Mouse (Mus musculus) gastrocnemius, adult 2 months (tissue): ENCODE data around the gene Tubgcp5. TPM values are rescaled to one million over a fixed set of nuclear protein-coding genes. Genes with fewer than 3 reads are reported as not detected.
"Not testable (repeated sequence)": the region's sequence is repeated elsewhere in the genome, so short reads cannot be mapped to it uniquely, and the experiment has no call there.

Experiments
- DNase-seq: peaks from one replicate; pipeline ENCODE4 v3.0.0; 2022
- H3K27ac ChIP-seq: fragments of 200-600 bp; 2 replicates; pipeline ENCODE4 v1.8.1; 2022; ENCODE audit warnings: mild to moderate bottlenecking
- H3K4me3 ChIP-seq: fragments of 200-600 bp; 2 replicates; pipeline ENCODE4 v1.8.1; 2022; ENCODE audit warnings: mild to moderate bottlenecking, moderate library complexity
- CTCF ChIP-seq: fragments of 200-600 bp; IDR thresholded peaks from 2 replicates; pipeline ENCODE4 v1.8.1; 2022; ENCODE audit warnings: antibody characterized with exemption, mild to moderate bottlenecking, moderate library complexity
- intact Hi-C: fragments of 180-260 bp; cut with DNase I; formaldehyde crosslinking; loops from one replicate; pipeline ENCODE4 v1.15.1; 2025
- long read RNA-seq, 2 experiments: library from polyadenylated mRNA; stranded (forward); transcript quantifications; one replicate each; pipeline ENCODE4 v2.0.0; 2021
- total RNA-seq, 2 experiments: library from RNA; stranded (reverse); gene quantifications; 2 replicates each; pipeline ENCODE4 v1.2.3; 2021

Tubgcp5 gene
- 10 to 100 TPM; 10.0 to 11.5 TPM for total RNA-seq
- long read RNA-seq, experiment 1, transcript Tubgcp5-201 (23 exons, 3,905 nt), result major isoform, 7 of 10 reads
- long read RNA-seq, experiment 1, partial matches to known transcripts, result 2 of 10 reads
- long read RNA-seq, experiment 1, other reads (novel, unspliced or antisense), result 1 of 10 reads
- long read RNA-seq, experiment 2, transcript Tubgcp5-201 (23 exons, 3,905 nt), result major isoform, 6 of 10 reads
- long read RNA-seq, experiment 2, partial matches to known transcripts, result 3 of 10 reads
- long read RNA-seq, experiment 2, other reads (novel, unspliced or antisense), result 1 of 10 reads

DNA sequence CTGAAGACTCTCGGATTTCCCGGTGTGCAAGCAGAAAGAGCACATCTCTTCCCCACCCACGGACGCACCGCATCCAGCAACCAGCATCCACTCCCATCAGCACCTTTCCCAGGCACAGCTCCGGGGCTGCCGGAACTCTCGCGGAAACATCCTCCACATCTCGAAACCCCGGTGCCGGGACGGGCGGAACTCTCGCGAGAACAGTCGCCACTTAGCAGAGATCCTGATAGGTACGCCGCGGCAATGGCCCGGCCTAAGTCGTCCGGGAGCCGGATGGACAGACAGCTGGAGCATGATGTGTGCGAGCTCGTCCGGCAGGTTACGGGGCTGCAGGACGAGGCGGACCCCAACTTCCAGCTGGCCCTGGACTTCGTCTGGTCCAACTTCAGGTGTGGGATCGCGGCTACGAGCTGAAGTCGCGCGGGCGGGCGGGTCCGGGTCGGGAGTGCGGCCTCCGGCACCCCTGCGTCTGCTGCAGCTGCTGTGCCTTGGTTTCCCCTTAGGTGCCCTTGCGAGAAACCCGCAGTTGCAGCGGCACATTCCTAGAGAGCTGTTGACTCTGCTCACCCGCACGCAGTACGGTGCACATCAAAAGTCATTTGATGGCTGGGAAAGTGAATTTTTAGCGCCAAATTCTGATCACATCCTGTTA lies at the start of gene Tubgcp5:
Gene Tubgcp5 (plus strand): TSS at position 203 of the 652 bp plus-strand sequence.
- no peak for TF ChIP-seq CTCF
- intact Hi-C loops, result loop anchor here (5.0 to 10.0 kb wide), 2 partner anchors 48 to 251 kb away; partner anchors contain the start of gene Cyfip1
- H3K27ac ChIP-seq, result peak within 1 kb of the TSS; percentile 89

DNA sequence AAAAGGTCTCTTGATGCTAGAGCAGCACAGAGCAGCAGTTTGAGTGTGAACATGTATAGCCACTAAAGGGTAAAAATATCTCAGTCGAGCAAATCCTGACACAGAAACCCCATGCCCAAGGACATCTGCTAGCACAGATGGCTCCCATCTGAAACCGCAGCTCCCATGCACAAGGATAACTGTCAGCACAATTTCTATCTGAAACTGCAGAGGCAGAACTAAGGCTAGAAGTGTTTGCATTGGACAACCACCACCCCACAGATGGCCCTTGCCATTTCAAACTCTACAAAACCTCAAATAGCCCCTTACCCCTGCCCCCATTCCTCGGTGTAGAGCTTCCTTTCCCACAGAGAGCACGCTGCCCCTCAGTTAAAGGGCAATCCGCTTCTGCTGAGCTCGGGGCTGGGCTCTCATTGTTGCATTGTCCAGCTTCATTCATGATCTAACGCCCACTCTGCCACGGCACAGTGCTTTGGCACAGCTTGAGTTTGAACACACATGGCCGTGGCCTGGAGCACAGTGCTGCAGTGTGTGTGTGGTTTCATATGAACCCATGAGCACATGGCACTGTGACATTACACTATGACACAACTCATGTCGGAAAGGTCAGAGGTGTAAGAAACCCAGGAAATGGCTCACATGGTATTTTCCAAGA lies 49.3 kb upstream of the Tubgcp5 start:
- no peak for TF ChIP-seq CTCF

More for the DNA sequence above, at the start of gene Tubgcp5:
- peak within 1 kb of the TSS; percentile 81 for H3K4me3 ChIP-seq
- peak; percentile 98 for DNase-seq

DNA sequence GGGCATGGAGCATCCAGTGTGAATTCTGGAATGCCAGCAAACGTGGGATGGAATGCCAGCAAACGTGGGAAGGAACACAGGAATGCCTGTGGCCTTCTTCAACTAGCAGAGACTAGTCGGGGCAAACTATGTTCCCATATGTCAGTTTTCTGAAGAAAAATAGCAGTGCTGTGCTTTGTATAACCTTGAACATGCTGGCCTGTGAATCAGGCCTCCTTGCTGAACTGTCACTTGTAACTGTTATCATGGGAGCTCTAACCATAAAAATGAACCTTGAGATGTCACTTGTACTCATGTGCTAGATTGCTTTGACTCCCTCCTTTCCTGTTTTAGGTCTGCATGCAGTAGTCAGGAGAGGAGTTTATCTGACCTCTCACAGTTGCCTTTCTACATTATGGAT lies 43.1 kb upstream of the Tubgcp5 start:
- Histone ChIP-seq H3K4me3 (no peak overlapping the region), H3K27ac (no peak overlapping the region)
- intact Hi-C loops, result no loop called here
- no peak for TF ChIP-seq CTCF
- no peak for DNase-seq

More for the DNA sequence above, 49.3 kb upstream of the Tubgcp5 start:
- intact Hi-C loops, result no loop called here
- no peak for DNase-seq
- no peak overlapping the region for H3K4me3 ChIP-seq
- H3K27ac ChIP-seq, result no peak overlapping the region

DNA sequence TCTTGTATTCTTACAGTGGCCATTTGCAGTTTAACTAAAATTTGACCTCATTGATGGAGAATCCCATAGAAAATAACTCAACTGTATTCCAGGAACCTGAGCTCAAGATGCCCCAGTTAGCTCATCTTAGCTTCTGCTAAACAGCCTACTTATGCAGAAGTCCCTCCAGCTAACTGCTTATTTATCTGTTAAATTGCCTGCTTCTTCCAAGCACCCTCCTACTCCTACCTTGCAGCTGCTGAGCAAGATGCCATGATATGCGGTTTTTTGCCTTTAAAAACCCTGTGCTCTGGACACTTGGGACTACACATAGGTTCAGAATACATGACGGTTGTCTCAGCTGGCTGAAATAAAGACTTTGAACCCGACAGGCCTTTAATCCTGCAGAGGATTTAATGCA lies 34.6 kb upstream of the Tubgcp5 start:
- intact Hi-C loops, result no loop called here
- no peak for DNase-seq
- TF ChIP-seq CTCF, result no peak
- Histone ChIP-seq H3K4me3 (no peak overlapping the region), H3K27ac (no peak overlapping the region)

GRCm38 (mm10) chr7:55767926-55768325 lies 26.0 kb upstream of the Tubgcp5 start, which contains the start of gene Siglech:
Gene Siglech, plus strand, starts transcription at chr7:55768178.
- intact Hi-C loops, result no loop called here
- no peak for DNase-seq
- no peak for TF ChIP-seq CTCF
- Histone ChIP-seq H3K27ac (no peak within 1 kb of the TSS), H3K4me3 (no peak within 1 kb of the TSS)

- DNase-seq, result no peak
- intact Hi-C loops, result no loop called here
- Histone ChIP-seq H3K4me3 (no peak overlapping the region), H3K27ac (no peak overlapping the region)
- no peak for TF ChIP-seq CTCF
Measured at GRCm38 (mm10) chr7:55780011-55780410, 13.9 kb upstream of the Tubgcp5 start.

GRCm38 (mm10) chr7:55782493-55782892 lies 11.5 kb upstream of the Tubgcp5 start:
- H3K4me3 ChIP-seq, result no peak overlapping the region
- no peak overlapping the region for H3K27ac ChIP-seq
- no peak for DNase-seq
- no peak for TF ChIP-seq CTCF
- intact Hi-C loops, result no loop called here

- DNase-seq, result peak; percentile 23
Measured at GRCm38 (mm10) chr7:55784580-55784979, 9.4 kb upstream of the Tubgcp5 start.

GRCm38 (mm10) chr7:55790586-55790985 lies 3.4 kb upstream of the Tubgcp5 start:
- not testable (repeated sequence) for H3K4me3 ChIP-seq, H3K27ac ChIP-seq, DNase-seq
- intact Hi-C loops, result loop anchor here (5.0 to 10.0 kb wide), 2 partner anchors 52 to 254 kb away; partner anchors contain the start of gene Cyfip1

More at GRCm38 (mm10) chr7:55784580-55784979, 9.4 kb upstream of the Tubgcp5 start:
- Histone ChIP-seq H3K27ac (no peak overlapping the region), H3K4me3 (no peak overlapping the region)
- no peak for TF ChIP-seq CTCF
- intact Hi-C loops, result no loop called here

DNA sequence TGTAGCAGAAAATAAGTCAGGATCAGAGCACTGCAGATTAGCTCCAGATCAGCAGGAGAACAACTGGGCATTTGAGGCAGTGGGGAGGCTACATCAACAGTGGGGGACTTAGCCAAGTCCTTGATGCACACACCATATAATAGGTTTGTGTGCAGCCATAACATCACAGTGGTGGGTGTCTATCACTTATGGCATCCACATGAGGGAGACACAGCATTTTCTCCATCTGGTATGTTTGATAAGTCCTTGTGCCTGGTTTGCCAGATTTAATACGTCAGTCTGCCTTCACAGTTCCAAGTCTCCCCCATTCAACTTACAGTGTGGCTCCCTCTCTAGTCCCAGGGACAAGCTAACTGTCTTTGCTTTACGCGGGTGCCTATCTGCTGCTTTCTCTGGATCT lies 1.7 kb upstream of the Tubgcp5 start:
- Histone ChIP-seq H3K27ac (no peak overlapping the region), H3K4me3 (no peak overlapping the region)
- TF ChIP-seq CTCF, result no peak
- intact Hi-C loops, result loop anchor here (5.0 to 10.0 kb wide), 2 partner anchors 50 to 253 kb away; partner anchors contain the start of gene Cyfip1
- no peak for DNase-seq

- peak overlapping the region; percentile 89 for H3K27ac ChIP-seq
- intact Hi-C loops, result loop anchor here (5.0 to 10.0 kb wide), 2 partner anchors 49 to 251 kb away; partner anchors contain the start of gene Cyfip1
- DNase-seq, result no peak
- TF ChIP-seq CTCF, result no peak
- H3K4me3 ChIP-seq, result peak overlapping the region; percentile 81
Measured at GRCm38 (mm10) chr7:55793236-55793951, 560 bp upstream of the Tubgcp5 start.

GRCm38 (mm10) chr7:55799981-55800380 lies 6.0 kb downstream of the Tubgcp5 start:
- H3K27ac ChIP-seq, result no peak overlapping the region
- no peak overlapping the region for H3K4me3 ChIP-seq
- intact Hi-C loops, result loop anchor here (10.0 kb wide), 1 partner anchor 245 kb away; no protein-coding TSS in a partner anchor
- no peak for TF ChIP-seq CTCF
- no peak for DNase-seq
